Mouse (Mus musculus) ovary, postnatal 14 days (tissue): ENCODE measurements around the gene Gm9918.

Experiments used
- DNase-seq: peaks from one replicate; pipeline ENCODE4 v3.0.0; 2022; ENCODE audit warnings: low spot score

Gene Gm9918

DNA sequence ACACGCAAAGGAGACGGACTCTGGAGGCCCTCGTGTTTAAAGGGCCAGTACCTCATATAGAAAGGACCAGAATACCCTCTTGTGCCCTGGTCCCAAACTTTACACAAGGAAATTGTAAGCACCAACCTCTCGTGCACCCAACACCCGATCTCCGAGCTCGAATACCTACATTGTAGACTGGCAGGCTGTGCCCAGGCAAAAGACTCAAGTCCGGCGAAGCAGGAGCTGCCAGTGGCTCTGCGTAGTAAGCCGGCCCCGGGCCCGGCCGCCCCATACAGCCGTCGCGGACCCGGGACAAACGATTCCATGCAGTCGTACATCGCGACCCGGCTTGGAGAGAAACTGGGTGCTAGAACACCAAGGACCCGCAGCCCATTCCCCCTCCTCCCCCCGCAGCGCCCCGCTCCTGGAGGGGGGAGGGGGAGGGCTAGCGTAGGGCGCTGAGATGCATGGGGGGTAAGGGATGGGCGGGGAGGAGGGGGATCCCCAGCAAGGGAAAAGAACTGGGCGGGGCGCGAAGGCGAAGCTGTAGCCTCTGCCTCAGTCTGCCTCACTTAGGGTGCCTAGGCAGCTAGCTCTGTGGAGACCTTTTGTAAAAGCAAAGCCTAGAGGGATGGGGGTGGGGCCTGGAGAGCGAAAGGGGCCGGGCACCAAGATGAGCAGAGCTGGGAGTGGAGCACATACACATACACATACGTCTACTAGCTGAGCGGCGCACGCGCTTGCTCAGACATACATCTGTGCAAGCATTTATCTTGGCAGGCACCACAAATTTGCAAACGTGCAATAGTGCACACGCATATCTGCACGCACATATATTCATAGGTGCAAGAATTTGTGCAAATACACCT is 24.2 kb upstream of the Gm9918 start:
- DNase-seq, result peak; percentile 56

DNA sequence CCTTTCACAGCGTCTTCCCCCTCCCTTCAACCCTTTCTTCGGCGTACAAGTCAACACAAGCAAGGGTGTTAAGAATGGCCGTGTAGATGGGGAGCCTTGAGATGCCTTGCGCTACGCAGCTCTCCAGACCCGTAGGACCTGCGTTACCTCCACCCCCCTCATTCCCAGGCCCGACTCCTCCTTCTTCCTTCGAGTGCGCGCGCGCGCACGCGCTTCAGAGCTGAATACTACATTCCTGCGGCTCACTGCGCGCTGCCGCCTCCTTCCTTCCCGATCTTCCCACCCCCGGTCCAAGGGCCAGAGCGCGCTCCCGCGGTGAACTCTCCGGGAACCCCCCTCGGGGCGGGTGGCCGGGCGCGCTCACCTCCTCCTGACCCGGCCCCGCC is 23.5 kb upstream of the Gm9918 start:
- peak; percentile 89 for DNase-seq

DNA sequence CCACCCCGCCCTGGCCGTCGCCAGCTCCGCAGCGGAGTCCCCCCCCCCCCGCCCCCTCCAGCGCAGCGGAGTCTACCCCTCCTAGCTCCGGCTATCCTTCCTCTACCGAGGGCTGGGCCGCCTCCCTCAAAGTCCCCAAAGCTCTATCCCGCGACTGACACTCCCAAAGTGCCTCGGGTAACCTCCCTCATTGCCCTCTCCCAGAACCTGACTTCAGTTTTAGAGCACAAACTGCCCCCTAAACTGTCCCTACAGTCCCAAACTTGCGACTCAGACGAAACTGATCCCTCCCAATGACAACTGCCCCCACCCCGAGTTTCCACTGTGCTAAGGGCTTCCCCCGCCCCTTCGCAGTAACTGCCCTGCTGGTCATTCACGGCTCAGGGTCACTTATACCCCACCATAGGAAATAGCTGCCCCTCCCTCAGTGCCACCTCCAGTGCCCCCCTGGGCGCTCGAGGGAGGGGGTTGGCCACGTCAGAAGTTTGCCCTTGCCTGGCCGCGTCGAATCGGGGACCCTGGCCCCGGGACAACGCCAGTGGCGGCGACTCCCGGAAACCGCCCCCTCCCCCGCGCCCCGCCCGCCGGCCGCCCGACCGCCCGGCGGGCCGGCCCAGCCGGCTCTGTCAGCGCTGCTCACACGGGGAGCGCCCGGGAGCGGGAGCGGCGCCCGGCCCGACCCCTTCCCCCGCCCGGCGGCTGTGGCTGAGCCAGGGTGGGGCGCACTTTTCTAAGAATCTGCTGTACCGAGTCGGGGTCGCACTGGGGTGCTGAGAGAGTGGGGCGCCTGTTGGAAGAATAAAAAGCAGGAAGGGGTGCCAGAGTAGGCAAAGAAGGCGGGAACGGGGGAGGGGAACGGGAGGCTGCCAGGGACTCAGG is 22.9 kb upstream of the Gm9918 start:
- DNase-seq, result peak; percentile 68

DNA sequence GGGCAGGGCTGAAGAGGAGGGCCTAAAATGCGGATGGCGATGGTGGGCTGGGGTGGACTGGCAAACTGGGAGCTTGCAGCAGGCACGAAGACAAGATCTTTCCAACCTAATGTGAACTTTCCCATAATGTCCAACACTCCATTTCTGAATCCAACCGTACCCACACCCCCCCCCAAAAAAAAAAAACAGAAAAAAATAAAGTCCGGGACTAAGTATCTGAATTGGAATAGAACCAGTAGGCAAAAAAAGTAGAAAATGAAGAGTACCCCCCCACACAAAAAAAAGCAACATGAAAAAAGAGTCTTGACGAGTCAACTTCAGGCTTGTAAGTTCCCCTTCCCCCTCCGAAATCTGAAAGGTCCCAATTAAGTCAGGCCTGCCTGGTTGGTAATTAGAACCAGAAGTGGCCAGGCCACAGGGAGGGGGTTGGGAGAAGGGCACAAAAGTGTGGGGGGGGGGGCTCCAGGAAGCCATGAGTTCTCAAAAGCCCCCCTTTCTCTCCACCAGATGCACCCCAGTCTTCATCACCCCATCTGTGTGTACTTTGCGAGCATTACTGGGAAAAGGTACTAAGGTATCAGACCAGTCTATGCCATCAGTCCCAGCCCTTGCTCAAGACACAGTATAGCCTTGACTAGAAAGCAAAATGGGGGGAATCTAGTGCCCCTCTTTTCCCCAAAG is 22.1 kb upstream of the Gm9918 start:
- no peak for DNase-seq

DNA sequence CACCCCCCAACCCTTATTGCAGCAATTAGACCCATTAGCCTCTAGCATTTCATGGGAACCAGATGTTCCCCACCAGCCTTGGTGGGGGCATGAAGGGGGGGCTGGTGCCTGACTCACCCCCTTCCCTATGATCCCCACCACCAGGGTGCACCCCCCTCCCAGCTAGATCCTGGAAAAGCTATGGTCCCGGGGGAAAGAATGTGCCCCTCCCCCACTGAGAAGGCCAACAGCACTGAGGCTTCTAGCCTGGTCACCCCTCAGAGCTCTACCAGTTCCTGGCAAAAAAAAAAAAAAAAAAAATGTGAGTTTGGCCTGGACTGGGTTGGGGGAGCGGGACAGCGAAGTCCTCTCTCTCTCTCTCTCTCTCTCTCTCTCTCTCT is 21.6 kb upstream of the Gm9918 start:
- DNase-seq, result no peak

DNA sequence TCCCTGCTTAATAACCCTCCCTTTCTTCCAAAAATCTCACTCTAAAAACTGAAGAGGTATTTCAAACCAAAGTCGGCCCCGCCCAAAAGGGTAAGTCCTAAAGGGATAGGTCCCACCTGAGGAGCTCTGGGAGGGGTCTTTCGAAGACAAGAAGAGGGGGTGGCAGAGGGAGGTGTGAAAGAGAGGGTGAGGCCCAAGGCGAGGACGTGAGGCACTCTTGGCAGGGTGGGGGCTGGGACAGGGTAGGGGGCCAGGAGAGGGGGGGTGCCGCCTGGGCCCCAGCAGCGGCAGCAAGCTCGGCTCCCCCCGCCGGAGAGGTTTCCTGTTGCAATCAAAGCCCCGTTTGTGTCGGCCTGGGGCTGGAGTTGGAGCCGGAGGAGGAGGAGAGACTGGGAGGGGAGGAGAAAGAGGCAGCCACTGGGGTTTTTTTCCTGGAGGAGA is 21.1 kb upstream of the Gm9918 start:
- no peak for DNase-seq

DNA sequence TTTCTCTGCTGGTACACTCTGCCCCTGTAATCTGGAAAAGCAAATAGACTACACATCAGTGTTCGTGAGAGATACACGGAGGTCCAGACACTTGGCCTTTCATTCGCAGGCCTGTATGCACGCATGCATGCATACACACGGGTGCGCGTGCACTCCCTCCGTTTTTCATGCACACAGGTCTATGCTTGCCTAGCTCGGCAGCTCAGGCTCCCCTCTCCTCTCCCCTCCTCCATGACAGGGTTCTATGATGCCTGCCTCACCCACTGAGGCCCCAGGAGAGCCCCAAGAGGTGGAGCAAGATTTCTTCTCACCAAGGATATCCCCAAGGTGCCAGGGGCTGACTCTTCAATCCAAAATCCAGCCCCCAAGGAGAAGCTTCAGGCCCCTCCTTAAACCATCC is 20.4 kb upstream of the Gm9918 start:
- DNase-seq, result no peak

DNA sequence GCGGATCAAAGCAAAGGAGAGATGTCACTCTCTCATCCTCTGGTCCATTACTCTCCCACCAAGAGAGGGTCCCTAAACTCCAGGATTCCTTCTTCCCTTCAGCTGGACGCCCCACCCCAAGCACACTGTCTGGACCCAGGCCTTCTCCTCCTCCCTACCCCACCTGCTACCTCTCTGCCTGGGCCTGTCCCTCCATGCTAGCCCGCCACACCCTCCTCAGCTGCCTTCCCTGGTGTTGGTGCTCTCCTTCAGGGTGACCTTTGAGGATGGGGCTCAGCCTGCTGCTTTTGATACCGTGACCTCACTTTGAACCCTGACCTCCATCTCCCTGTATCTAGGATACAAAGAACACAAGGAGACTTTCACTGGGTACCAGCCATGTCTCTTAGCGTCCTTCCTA is 19.8 kb upstream of the Gm9918 start:
- no peak for DNase-seq

DNA sequence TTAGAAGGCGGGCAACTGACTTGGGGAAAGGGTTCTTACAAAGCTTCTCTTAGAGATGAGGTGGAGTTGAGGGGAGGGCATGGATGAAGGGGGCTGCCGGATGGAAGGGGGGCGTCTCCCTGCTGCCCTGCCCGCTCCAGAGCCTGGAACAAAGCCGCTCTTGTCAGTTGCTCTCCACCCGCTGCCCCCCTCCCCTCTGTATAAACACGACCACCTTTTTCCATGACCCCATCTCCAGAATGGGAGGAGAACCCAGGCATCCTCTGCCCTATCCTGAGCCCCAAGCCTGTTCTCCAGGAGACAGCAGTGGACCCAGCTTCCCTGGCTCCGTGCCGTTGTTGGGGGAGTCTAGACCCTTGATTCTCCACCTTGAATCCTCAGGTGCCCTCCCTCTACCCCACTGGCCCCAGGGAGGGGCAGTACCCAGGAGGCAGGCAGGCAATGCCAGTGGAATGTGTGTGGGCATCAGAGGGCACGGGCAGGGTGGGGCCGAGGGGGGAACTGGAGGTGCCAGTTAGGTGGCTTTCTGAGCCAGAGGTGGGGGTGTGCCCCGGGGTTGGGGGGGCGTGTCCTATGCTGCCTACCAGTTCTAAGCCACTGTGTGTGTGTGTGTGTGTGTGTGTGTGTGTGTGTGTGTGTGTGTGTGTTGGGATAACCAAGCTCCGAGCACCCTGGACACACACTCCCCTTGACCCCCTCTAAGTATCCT is 14.7 kb upstream of the Gm9918 start:
- DNase-seq, result no peak

DNA sequence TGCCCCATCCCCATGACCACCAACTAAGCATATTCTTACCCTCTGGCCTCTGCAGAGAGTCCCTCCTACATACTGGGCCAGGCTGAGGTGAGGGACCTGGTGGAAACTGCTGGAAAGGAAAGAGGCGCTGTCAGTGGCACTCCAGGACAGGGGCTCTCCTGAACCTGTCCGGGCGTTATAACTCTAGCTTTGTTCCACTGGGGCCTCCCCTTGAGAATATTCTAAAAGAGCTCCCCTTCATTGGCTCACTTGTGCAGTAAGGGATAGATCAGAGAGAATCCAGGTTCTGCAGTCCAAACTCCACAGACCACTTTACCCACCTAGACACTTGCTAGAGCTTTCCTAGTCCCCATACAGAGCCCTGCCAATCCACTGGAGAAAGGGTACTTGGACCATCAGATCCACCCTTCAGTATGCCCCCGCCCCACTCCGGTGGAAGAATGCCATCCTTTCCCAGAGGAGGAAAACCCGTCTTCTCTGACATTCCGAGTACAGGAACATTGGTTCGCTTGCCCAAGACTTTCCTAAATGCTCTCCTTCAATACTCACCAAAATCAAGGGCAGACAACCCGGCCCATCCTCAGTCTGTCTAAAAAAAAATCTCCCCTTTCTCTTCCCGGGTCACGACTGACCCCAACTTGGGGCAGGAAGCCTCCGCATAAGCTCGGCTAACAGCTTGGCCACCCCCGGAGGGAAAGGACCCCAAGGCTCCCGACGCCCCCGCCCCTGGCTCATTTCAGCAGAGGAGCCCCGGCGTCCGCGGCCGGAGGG is 13.7 kb upstream of the Gm9918 start:
- DNase-seq, result no peak

DNA sequence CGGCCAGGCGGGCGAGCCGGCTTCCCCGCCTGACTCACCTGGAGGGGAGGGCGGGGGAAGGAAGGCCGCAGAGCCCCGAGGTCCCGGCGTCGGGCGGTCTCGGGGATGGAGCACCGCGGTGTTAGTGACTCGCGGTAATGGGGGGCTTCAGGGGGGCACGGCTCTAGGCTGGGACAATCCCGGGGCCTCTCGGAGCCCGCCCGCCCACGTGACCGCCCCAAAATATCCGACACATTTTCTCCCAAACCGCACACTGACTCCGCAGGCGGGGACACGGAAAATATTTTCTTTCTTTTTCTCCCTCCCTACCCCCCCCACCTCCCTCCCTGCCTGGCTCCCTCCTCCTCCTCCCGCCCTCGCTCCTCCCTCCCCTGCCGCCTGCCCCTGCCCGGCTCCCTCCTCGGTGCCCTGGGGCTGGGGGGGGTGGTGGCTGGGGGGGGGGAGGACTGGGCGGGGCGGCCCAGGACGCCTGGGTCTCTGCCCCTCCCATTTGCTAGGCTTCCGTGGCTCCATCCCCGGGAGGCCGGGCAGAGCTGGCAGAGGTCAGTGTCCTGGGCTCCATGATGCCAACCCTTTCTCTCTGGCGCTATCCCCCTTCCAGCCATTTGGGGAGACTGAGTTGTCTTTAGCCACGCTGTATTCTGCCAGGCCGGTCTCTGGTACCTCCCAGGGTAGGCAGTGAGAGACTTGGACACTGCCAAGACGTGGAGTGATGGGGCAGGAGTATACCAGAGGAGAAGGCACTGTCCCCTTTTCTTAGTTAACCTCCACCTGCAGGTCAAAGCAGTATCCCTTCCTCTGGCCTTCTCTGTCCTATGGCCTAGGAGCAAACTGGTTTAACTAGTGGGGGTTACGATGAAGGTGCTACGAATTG is 12.9 kb upstream of the Gm9918 start, which contains the start of gene Rarg:
Gene Rarg, minus strand, starts transcription at position 316 of the 874 bp plus-strand sequence.
- DNase-seq, result no peak

DNA sequence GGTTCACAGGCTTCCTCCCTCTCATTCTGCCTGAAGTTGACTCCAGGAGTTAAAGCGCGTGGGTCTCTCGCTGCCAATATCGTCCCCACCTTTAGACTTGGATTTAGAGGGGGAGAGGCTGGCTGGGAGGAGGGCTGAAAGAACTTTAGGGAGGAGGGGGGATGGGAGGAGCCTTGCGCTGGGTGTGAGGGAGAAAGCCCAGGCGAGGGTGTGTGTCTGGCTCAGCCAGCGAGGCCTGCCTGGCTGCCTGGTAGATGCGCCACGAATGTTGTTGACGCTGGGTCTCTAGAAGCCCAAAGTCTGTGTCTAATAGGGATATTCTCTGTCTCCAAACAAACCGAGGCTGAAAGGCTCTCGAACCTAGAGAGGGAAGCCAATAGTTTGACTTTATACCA is 12.3 kb upstream of the Gm9918 start:
- no peak for DNase-seq

DNA sequence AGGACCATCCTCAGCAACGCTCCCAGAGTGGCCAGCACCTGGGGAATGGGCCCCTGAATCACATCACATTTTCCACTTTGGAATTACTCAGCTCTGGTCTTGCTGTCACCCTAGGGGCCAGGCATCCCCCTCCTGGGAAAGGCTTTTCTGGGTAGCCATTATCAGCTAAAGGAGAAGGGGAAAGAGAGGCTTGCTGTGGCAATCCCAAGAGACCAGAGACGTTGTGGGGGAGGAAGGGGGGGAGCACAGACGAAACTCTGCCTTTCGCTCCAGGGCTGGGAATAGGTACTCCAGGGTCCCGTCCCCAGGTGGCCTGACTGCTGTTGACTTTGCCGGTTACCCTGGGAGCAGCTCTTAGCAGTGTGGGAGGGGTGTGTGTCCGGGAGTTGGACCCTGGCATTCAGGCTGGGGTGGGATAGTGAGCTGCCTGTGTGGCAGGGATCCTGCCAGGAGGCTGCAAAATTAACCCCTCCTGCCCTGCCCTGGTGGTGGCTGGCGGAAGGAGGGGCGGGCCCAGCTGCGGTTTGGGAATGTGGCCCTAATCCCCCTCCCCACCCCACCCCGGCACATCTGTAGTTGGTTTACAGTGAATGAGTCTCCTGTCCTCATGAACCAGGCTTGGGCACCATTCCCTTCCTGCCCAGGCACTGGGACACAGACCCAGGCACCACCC is 11.6 kb upstream of the Gm9918 start:
- DNase-seq, result no peak

DNA sequence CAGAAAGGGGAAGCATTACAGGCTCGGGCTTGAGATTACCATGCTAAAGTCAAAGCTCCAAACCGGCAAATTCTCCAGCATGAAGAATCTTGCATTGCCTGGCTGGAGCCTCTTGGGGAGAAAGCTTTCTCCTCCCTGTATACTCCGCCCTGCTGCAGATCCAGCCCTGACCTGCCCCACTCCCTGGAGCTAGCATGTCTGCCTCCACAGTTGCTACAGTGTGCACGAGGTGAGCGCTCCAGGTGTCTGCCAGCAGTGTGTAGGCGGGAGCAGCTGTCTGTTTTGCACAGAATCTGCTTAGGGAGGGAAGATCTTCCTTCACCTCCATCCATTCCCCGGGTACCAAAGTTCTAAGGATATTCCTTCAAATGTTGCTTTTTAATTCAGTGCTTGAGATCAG is 7.8 kb upstream of the Gm9918 start:
- DNase-seq, result no peak

DNA sequence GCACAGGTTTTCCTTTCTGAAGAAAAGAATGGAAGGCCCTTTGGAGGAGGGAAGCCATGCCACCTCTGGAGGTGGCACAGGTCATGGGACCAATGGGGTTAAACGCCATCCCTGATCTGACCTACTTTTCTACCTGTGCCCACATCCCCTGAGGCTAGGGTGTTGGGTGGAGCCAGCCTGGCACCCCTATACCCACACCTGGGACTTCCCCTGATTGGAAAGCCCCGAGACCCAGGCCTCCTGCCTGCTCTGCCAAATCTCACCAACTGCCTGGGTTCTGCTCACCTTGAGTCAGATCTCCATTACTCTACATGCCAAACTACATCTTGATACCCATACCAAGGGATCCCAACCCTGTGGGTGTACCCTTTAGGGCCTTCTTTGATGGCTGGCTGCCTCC is 7.3 kb upstream of the Gm9918 start:
- no peak for DNase-seq

DNA sequence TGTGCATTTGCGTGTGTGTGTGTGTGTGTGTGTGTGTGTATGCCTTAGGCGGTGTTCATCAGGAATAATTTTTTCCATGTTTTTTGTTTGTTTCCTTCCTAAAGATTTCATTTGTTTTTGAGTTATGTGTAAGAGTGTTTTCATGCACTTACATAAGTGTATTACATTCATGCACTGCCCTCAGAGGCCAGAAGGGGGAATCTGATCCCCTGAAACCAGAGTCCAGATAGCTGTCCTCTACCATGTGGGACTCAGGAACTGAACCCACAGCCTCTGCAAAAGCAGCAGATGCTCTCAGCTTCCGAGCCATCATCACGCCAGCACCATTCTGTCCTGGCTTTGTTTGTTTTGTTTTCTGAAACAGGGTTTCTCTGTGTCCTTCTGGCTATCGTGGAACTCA is 4.8 kb upstream of the Gm9918 start:
- no peak for DNase-seq

DNA sequence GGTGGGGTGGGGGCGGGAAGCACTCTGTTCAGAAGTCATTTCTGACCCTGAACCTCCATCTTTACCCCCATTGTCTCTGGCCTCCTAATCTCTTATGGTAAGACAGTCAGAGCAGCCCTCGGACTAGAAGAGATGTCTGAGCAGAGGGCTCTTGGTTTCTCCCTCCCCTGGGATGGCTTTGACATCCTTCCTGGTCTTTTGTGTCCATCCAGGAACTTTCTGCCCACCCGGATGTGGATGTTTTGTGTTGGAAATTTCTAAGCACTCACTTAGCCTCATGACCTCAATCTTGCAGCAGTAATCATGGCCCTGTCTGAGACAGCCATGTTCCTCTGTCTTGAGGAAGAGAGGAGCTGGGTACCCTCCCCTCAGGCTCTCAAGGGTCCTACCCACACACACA is 1.1 kb downstream of the Gm9918 start:
- no peak for DNase-seq

DNA sequence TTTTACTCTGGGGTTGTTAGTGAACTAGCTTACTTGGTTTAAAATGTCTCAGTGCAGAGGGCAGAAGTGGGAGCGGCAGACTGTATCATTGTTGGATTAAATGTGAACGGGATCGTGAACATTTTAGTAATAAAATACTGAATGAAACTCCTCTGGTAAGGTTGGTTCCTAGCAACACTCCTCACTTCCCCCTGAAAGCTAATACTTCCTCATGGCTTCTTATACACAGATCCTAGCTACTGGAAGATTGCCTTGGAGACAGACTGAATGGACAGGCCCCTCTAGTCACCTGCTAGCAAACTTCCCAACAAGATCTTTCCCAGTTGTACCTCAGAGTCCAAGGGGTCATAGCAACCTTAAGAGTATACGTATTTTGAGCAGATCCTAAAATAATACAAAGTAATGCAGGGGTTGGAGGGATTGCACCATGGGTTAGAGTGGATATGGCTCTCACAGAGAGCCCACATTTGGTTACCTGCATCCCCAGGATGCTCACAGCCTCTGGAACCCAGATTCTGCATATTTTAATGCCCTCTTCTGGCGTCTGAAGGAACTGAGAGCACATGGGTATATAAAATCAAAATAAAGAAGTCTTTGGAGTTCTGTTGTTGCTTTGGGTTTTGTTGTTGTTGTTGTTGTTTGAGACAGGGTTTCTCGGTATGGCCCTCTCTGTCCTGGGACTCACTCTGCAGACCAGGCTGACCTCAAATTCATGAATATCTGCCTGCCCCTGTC is 3.8 kb downstream of the Gm9918 start:
- DNase-seq, result no peak

DNA sequence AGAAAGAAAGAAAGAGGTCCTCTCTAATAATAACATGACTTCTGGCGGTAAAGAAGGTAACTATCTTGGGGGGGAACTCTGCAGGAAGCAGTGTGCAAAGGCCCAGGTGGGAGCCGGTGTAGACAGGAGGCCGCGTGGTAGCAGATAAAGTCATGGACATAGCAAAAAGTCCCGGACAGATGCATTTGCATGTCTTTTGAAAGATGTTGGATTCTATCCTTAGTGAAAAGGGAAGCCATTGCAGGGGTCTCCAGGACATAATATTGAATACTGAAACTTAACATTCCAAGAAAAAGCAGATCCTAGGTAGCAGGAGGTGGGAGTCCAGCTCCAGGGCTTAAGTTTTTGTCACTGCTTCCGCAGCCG is 8.3 kb downstream of the Gm9918 start:
- DNase-seq, result no peak
